Mouse (Mus musculus) kidney, adult 2 months (tissue): ENCODE data around the gene Kif5c. TPM values are rescaled to one million over a fixed set of nuclear protein-coding genes. Genes with fewer than 3 reads are reported as not detected.

Experiments
- DNase-seq: peaks from one replicate; pipeline ENCODE4 v3.0.0; 2021
- H3K27ac ChIP-seq: fragments of 200-500 bp; 2 replicates; pipeline ENCODE4 v1.5.1; 2012; ENCODE audit warnings: low read depth, low read length, control low read depth, inconsistent platforms; ENCODE audit not compliant: insufficient read depth
- H3K27me3 ChIP-seq: fragments of 200-500 bp; replicated peaks from 2 replicates; pipeline ENCODE4 v1.6.1; 2012; ENCODE audit warnings: mild to moderate bottlenecking, moderate library complexity, low read length, inconsistent platforms; ENCODE audit not compliant: control insufficient read depth, insufficient read depth
- H3K36me3 ChIP-seq: fragments of 200-500 bp; 2 replicates; pipeline ENCODE4 v1.6.1; 2012; ENCODE audit warnings: mild to moderate bottlenecking, moderate library complexity, low read length, inconsistent platforms; ENCODE audit not compliant: control insufficient read depth, insufficient read depth
- H3K4me1 ChIP-seq: fragments of 200-500 bp; 2 replicates; pipeline ENCODE4 v1.6.1; 2011; ENCODE audit warnings: low read length; ENCODE audit not compliant: control insufficient read depth, insufficient read depth
- H3K4me3 ChIP-seq: fragments of 200-500 bp; 2 replicates; pipeline ENCODE4 v1.5.1; 2011; ENCODE audit warnings: mild to moderate bottlenecking, low read depth, low read length, control low read depth; ENCODE audit not compliant: insufficient read depth
- CTCF ChIP-seq: fragments of 200-500 bp; conservative IDR thresholded peaks from 2 replicates; pipeline ENCODE4 v1.5.1; 2011; ENCODE audit warnings: low read depth, mild to moderate bottlenecking, control low read depth, low read length, moderate library complexity, mixed read lengths; ENCODE audit not compliant: insufficient read depth, insufficient read length
- POLR2A ChIP-seq: fragments of 200-500 bp; IDR thresholded peaks from one replicate; pipeline ENCODE4 v1.6.1; 2011; ENCODE audit warnings: low read depth, low read length, control low read depth
- WGBS: fragments of 180-500 bp; shearing (Covaris S2); methylation state at CpG from one replicate; pipeline ENCODE4 v1.1.7; 2018; 5-methylcytosine and 5-hydroxymethylcytosine counted together
- polyA plus RNA-seq: library from polyadenylated mRNA; depleted of rRNA; stranded (reverse); fragments of >200 nt; gene quantifications from 2 replicates; pipeline ENCODE4 v1.2.3, GENCODE M21; 2012

Gene Kif5c
- polyA plus RNA-seq, 1 experiment, result 0.58 TPM

- H3K27ac ChIP-seq, result no peak overlapping the region
- no peaks in the 10 kb centered on the region for H3K36me3 ChIP-seq
- H3K4me1 ChIP-seq, result no peaks in the 10 kb centered on the region
- TF ChIP-seq CTCF (no peak), POLR2A (no peak)
- WGBS, result 76% methylated on average over 16 of the region's 16 CpGs
- no peaks in the 10 kb centered on the region for H3K27me3 ChIP-seq
- no peak overlapping the region for H3K4me3 ChIP-seq
- no peak for DNase-seq
Measured at GRCm38 (mm10) chr2:49741895-49742734, 123.0 kb downstream of the Kif5c start.

GRCm38 (mm10) chr2:49742919-49743318, 123.8 kb downstream of the Kif5c start:
- no peak overlapping the region for H3K27ac ChIP-seq
- WGBS, result 74% methylated on average over 4 of the region's 4 CpGs
- H3K4me1 ChIP-seq, result no peaks in the 10 kb centered on the region
- no peaks in the 10 kb centered on the region for H3K27me3 ChIP-seq
- no peak for DNase-seq
- H3K4me3 ChIP-seq, result no peak overlapping the region
- H3K36me3 ChIP-seq, result no peaks in the 10 kb centered on the region
- TF ChIP-seq CTCF, result no peak
- TF ChIP-seq POLR2A, result no peak

- no peak overlapping the region for H3K27ac ChIP-seq
- WGBS, result 30% methylated on average over 6 of the region's 6 CpGs
- DNase-seq, result no peak
Measured at GRCm38 (mm10) chr2:49743775-49744174, 124.7 kb downstream of the Kif5c start.

GRCm38 (mm10) chr2:49744251-49745093, 125.4 kb downstream of the Kif5c start:
- 52% methylated on average over 11 of the region's 11 CpGs for WGBS
- no peaks in the 10 kb centered on the region for H3K27me3 ChIP-seq
- H3K36me3 ChIP-seq, result no peaks in the 10 kb centered on the region
- TF ChIP-seq CTCF (no peak), POLR2A (no peak)
- no peak for DNase-seq
- no peak overlapping the region for H3K27ac ChIP-seq
- 0 out of 2 replicates have a peak overlapping the region, but pooled peaks have one; percentile 3 for H3K4me3 ChIP-seq
- no peaks in the 10 kb centered on the region for H3K4me1 ChIP-seq

More at GRCm38 (mm10) chr2:49743775-49744174, 124.7 kb downstream of the Kif5c start:
- Histone ChIP-seq H3K27me3 (no peaks in the 10 kb centered on the region), H3K4me3 (no peak overlapping the region), H3K36me3 (no peaks in the 10 kb centered on the region), H3K4me1 (no peaks in the 10 kb centered on the region)
- TF ChIP-seq CTCF (no peak), POLR2A (no peak)

GRCm38 (mm10) chr2:49745094-49745781, 126.1 kb downstream of the Kif5c start:
- Histone ChIP-seq H3K36me3 (no peaks in the 10 kb centered on the region), H3K4me1 (no peaks in the 10 kb centered on the region), H3K27me3 (no peaks in the 10 kb centered on the region), H3K27ac (no peak overlapping the region), H3K4me3 (no peak overlapping the region)
- no peak for TF ChIP-seq CTCF
- no peak for TF ChIP-seq POLR2A
- DNase-seq, result no peak
- WGBS, result 62% methylated on average over 14 of the region's 14 CpGs

- no peaks in the 10 kb centered on the region for H3K4me1 ChIP-seq
- no peaks in the 10 kb centered on the region for H3K27me3 ChIP-seq
- TF ChIP-seq POLR2A, result no peak
- TF ChIP-seq CTCF, result no peak
- H3K36me3 ChIP-seq, result no peaks in the 10 kb centered on the region
- WGBS, result 50% methylated on average over 7 of the region's 7 CpGs
- DNase-seq, result no peak
- no peak overlapping the region for H3K4me3 ChIP-seq
- no peak overlapping the region for H3K27ac ChIP-seq
Measured at GRCm38 (mm10) chr2:49746947-49747346, 127.8 kb downstream of the Kif5c start.

GRCm38 (mm10) chr2:49747670-49748069, 128.6 kb downstream of the Kif5c start:
- Histone ChIP-seq H3K36me3 (no peaks in the 10 kb centered on the region), H3K27me3 (no peaks in the 10 kb centered on the region), H3K4me1 (no peaks in the 10 kb centered on the region), H3K27ac (no peak overlapping the region), H3K4me3 (no peak overlapping the region)
- 83% methylated on average over 2 of the region's 2 CpGs for WGBS
- DNase-seq, result no peak
- no peak for TF ChIP-seq POLR2A
- no peak for TF ChIP-seq CTCF
